8 mouse cellular contexts compared by ENCODE assay signal in genomic region chr6:118478957-118479708, GRCm38 (mm10). TPM values are rescaled to one million over a fixed set of nuclear protein-coding genes. Genes with fewer than 3 reads are reported as not detected.
A peak's percentile ranks its signal among the peaks of the same experiment; 100 is the strongest.
DNase-seq lines count a peak whose midpoint lies in the region; ATAC-seq and TF ChIP-seq lines count a peak whose summit lies in the region.

Gene Zfp9, minus strand, starts transcription at chr6:118479320.

- no peaks in the 10 kb centered on the region for H3K36me3 ChIP-seq in E14TG2a.4 (ENCODE audit: insufficient read depth, low read length)
- H3K36me3 ChIP-seq in forebrain, embryonic 13.5 days (ENCODE audit: poor library complexity, severe bottlenecking), result no peaks in the 10 kb centered on the region
- peaks cover 4% of the 10 kb centered on the region; the same call in 1 of the 2 replicates for H3K36me3 ChIP-seq in heart, postnatal 0 days (replicated peaks; ENCODE audit: control insufficient read depth, insufficient read depth, low read length)
- no peaks in the 10 kb centered on the region for H3K36me3 ChIP-seq in liver, embryonic 15.5 days (replicated peaks)
- H3K36me3 ChIP-seq in neural tube, embryonic 14.5 days (ENCODE audit: control insufficient read depth, insufficient read depth, low read length), result peaks cover 3% of the 10 kb centered on the region; the same call in 1 of the 2 replicates

- peak within 1 kb of the TSS; percentile 71 for H3K4me2 ChIP-seq in forebrain, embryonic 13.5 days
- H3K4me2 ChIP-seq in heart, postnatal 0 days (ENCODE audit: low read depth, low read length), result peak within 1 kb of the TSS; percentile 67
- peak within 1 kb of the TSS; percentile 69 for H3K4me2 ChIP-seq in liver, embryonic 15.5 days
- H3K4me2 ChIP-seq in neural tube, embryonic 14.5 days (ENCODE audit: low read depth, low read length), result peak within 1 kb of the TSS; percentile 69

- peak; percentile 24 for DNase-seq in c-Kit-positive CD71-negative TER-119-negative erythroid progenitor cells, embryonic 14.5 days (ENCODE audit: low read depth)
- DNase-seq in heart, postnatal 0 days (ENCODE audit: low spot score), result peak; percentile 84
- peak; percentile 82 to 89 for DNase-seq in kidney, postnatal 4 days
- DNase-seq in thymus, postnatal 14 days, result peak; percentile 30

- peak; percentile 89 for ATAC-seq in forebrain, embryonic 13.5 days
- peak; percentile 91 for ATAC-seq in heart, postnatal 0 days (ENCODE audit: insufficient read depth, low read depth)
- peak; percentile 87 for ATAC-seq in liver, embryonic 15.5 days (ENCODE audit: insufficient read depth)
- ATAC-seq in neural tube, embryonic 14.5 days (ENCODE audit: low read depth), result peak; percentile 92

- under 1% methylated on average over 43 of the region's 57 CpGs for WGBS in forebrain, embryonic 13.5 days
- WGBS in heart, postnatal 0 days, result under 1% methylated on average over 30 of the region's 57 CpGs
- WGBS in liver, embryonic 15.5 days (ENCODE audit: insufficient replicate concordance), result 1% methylated on average over 50 of the region's 57 CpGs
- under 1% methylated on average over 44 of the region's 57 CpGs for WGBS in neural tube, embryonic 14.5 days

- peaks cover 77% of the 10 kb centered on the region for H3K27me3 ChIP-seq in E14TG2a.4 (ENCODE audit: insufficient read depth, low read length)
- peaks cover 73% of the 10 kb centered on the region for H3K27me3 ChIP-seq in forebrain, embryonic 13.5 days
- H3K27me3 ChIP-seq in heart, postnatal 0 days (ENCODE audit: control insufficient read depth, insufficient read depth, low read length), result no peaks in the 10 kb centered on the region
- peaks cover 35% of the 10 kb centered on the region for H3K27me3 ChIP-seq in liver, embryonic 15.5 days
- H3K27me3 ChIP-seq in neural tube, embryonic 14.5 days (ENCODE audit: control insufficient read depth, insufficient read depth, low read length), result no peaks in the 10 kb centered on the region; the same call in 1 of the 2 replicates

- no peak for TF ChIP-seq CTCF in E14TG2a.4 (conservative IDR thresholded peaks at IDR 0.05; ENCODE audit: low read length)
- no peak for TF ChIP-seq CTCF in heart, postnatal 0 days (IDR thresholded peaks at IDR 0.05; ENCODE audit: low read depth)

- H3K4me3 ChIP-seq in E14TG2a.4 (replicated peaks; ENCODE audit: low read length), result peak within 1 kb of the TSS; percentile 75
- H3K4me3 ChIP-seq in forebrain, embryonic 13.5 days, result peak within 1 kb of the TSS; percentile 56
- peak within 1 kb of the TSS; percentile 63 for H3K4me3 ChIP-seq in heart, postnatal 0 days (ENCODE audit: low read depth, low read length)
- H3K4me3 ChIP-seq in liver, embryonic 15.5 days (replicated peaks), result peak within 1 kb of the TSS; percentile 51
- H3K4me3 ChIP-seq in neural tube, embryonic 14.5 days (ENCODE audit: low read depth, low read length), result peak within 1 kb of the TSS; percentile 66

- H3K4me1 ChIP-seq in E14TG2a.4 (replicated peaks; ENCODE audit: low read depth, low read length), result peaks cover 7% of the 10 kb centered on the region
- H3K4me1 ChIP-seq in forebrain, embryonic 13.5 days, result peaks cover 30% of the 10 kb centered on the region
- no peaks in the 10 kb centered on the region; the same call in 1 of the 2 replicates for H3K4me1 ChIP-seq in heart, postnatal 0 days (ENCODE audit: control insufficient read depth, insufficient read depth)
- 0 out of 2 replicates have a peak, but pooled peaks cover 4% of the 10 kb centered on the region for H3K4me1 ChIP-seq in liver, embryonic 15.5 days (replicated peaks)
- peaks cover 14% of the 10 kb centered on the region; the same call in 1 of the 2 replicates for H3K4me1 ChIP-seq in neural tube, embryonic 14.5 days (ENCODE audit: control insufficient read depth, insufficient read depth, low read length)

- no peak for TF ChIP-seq EP300 in heart, postnatal 0 days (IDR thresholded peaks at IDR 0.05; ENCODE audit: low read depth)

- peak within 1 kb of the TSS; percentile 69 for H3K27ac ChIP-seq in forebrain, embryonic 13.5 days
- H3K27ac ChIP-seq in heart, postnatal 0 days (ENCODE audit: low read depth), result peak within 1 kb of the TSS; percentile 77
- no peak within 1 kb of the TSS for H3K27ac ChIP-seq in liver, embryonic 15.5 days (replicated peaks)
- H3K27ac ChIP-seq in neural tube, embryonic 14.5 days (ENCODE audit: low read depth, low read length), result peak within 1 kb of the TSS; percentile 85

- peak within 1 kb of the TSS; percentile 76 for H3K9ac ChIP-seq in forebrain, embryonic 13.5 days
- peak within 1 kb of the TSS; percentile 64 for H3K9ac ChIP-seq in heart, postnatal 0 days (replicated peaks; ENCODE audit: low read depth, low read length)
- peak within 1 kb of the TSS; percentile 32; the same call in 1 of the 2 replicates for H3K9ac ChIP-seq in liver, embryonic 15.5 days
- peak within 1 kb of the TSS; percentile 86 for H3K9ac ChIP-seq in neural tube, embryonic 14.5 days (replicated peaks; ENCODE audit: low read depth, low read length)

- H3K9me3 ChIP-seq in E14TG2a.4 (ENCODE audit: low read length), result no peaks in the 10 kb centered on the region
- no peaks in the 10 kb centered on the region for H3K9me3 ChIP-seq in forebrain, embryonic 13.5 days (replicated peaks)
- no peaks in the 10 kb centered on the region for H3K9me3 ChIP-seq in heart, postnatal 0 days (replicated peaks; ENCODE audit: control insufficient read depth, low read length)
- no peaks in the 10 kb centered on the region for H3K9me3 ChIP-seq in liver, embryonic 15.5 days (replicated peaks)
- no peaks in the 10 kb centered on the region for H3K9me3 ChIP-seq in neural tube, embryonic 14.5 days (ENCODE audit: control insufficient read depth, low read length)

RNA-seq across cellular contexts. Expression of gene Zfp9, which starts in this region (rescaled TPM):
- polyA plus RNA-seq in forebrain, embryonic 13.5 days (2015; fragmentation: Nextera tagmentation; extraction: Ambion mirVana), result 6.3 and 7.4 TPM in 2 replicates
- 4.6 and 6.4 TPM in 2 replicates for total RNA-seq in heart, postnatal 0 days (2014; rRNA removed; ENCODE audit: low replicate concordance)
- polyA plus RNA-seq in heart, postnatal 0 days (2015; fragmentation: Nextera tagmentation; extraction: Ambion mirVana), result 2.9 and 3.0 TPM in 2 replicates
- polyA plus RNA-seq in liver, embryonic 15.5 days (2015; fragmentation: Nextera tagmentation; extraction: Ambion mirVana), result 1.1 TPM in 2 replicates
- polyA plus RNA-seq in neural tube, embryonic 14.5 days (2014; fragmentation: Nextera tagmentation; extraction: Ambion mirVana), result 14.6 and 16.1 TPM in 2 replicates

Comparison
In these comparisons a context has a peak if more than half of its experiments do, and no peak if none do; other contexts are left out.
1. DNase-seq: peak in every context shown above with its lines; median percentile 86 in kidney, postnatal 4 days; 84 in heart, postnatal 0 days; 30 in thymus, postnatal 14 days; 24 in c-Kit-positive CD71-negative TER-119-negative erythroid progenitor cells, embryonic 14.5 days.
2. H3K9ac ChIP-seq: peak in every context shown above with its lines; median percentile 86 in neural tube, embryonic 14.5 days; 76 in forebrain, embryonic 13.5 days; 64 in heart, postnatal 0 days; 32 in liver, embryonic 15.5 days.